Mouse (Mus musculus): Measurements from ENCODE around the gene Foxo6. TPM values are rescaled to one million over a fixed set of nuclear protein-coding genes. Genes with fewer than 3 reads are reported as not detected.

Gene Foxo6
- polyA plus RNA-seq, 1 experiment from 2014 or later: 0.13 TPM

GRCm38 (mm10) chr4:120281011-120281410, 6.1 kb downstream of the Foxo6 start:
- no peak overlapping the region for H3K27ac ChIP-seq (ENCODE audit: low read length)
- no peaks in the 10 kb centered on the region for H3K9me3 ChIP-seq (ENCODE audit: low read length)
- no peak overlapping the region for H3K9ac ChIP-seq (replicated peaks; ENCODE audit: low read depth)
- 55% methylated on average over 2 of the region's 3 CpGs for WGBS
- no peak for DNase-seq (ENCODE audit: low spot score)
- no peak overlapping the region for H3K4me3 ChIP-seq (ENCODE audit: low read depth, low read length)
- H3K4me1 ChIP-seq (ENCODE audit: insufficient read depth, low read depth, low read length): 0 out of 2 replicates have a peak, but pooled peaks cover 5% of the 10 kb centered on the region
- H3K27me3 ChIP-seq (replicated peaks; ENCODE audit: insufficient read depth, low read length): peaks cover 4% of the 10 kb centered on the region; the same call in 1 of the 2 replicates
- no peak for TF ChIP-seq EP300 (IDR thresholded peaks at IDR 0.05)
- TF ChIP-seq CTCF (IDR thresholded peaks at IDR 0.05): no peak
- no peak for ATAC-seq
- H3K36me3 ChIP-seq (ENCODE audit: insufficient read depth, low read length): no peaks in the 10 kb centered on the region
- no peak overlapping the region for H3K4me2 ChIP-seq (replicated peaks; ENCODE audit: low read depth, low read length)

GRCm38 (mm10) chr4:120280432-120280831, 6.7 kb downstream of the Foxo6 start:
- Histone ChIP-seq H3K4me2 (replicated peaks; ENCODE audit: low read depth, low read length) (no peak overlapping the region), H3K9me3 (ENCODE audit: low read length) (no peaks in the 10 kb centered on the region), H3K36me3 (ENCODE audit: insufficient read depth, low read length) (no peaks in the 10 kb centered on the region), H3K27me3 (replicated peaks; ENCODE audit: insufficient read depth, low read length) (no peaks in the 10 kb centered on the region; the same call in 1 of the 2 replicates), H3K9ac (replicated peaks; ENCODE audit: low read depth) (no peak overlapping the region), H3K4me3 (ENCODE audit: low read depth, low read length) (no peak overlapping the region), H3K4me1 (ENCODE audit: insufficient read depth, low read depth, low read length) (0 out of 2 replicates have a peak, but pooled peaks cover 5% of the 10 kb centered on the region), H3K27ac (ENCODE audit: low read length) (no peak overlapping the region)
- DNase-seq (ENCODE audit: low spot score) (no peak), ATAC-seq (no peak)
- no peak for TF ChIP-seq EP300 (IDR thresholded peaks at IDR 0.05)
- TF ChIP-seq CTCF (IDR thresholded peaks at IDR 0.05): no peak
- 78% methylated on average over 12 of the region's 12 CpGs for whole genome bisulfite sequencing

GRCm38 (mm10) chr4:120277255-120277928, 9.8 kb downstream of the Foxo6 start:
- DNase-seq (ENCODE audit: low spot score) (peak; percentile 47), ATAC-seq (peak; percentile 58)
- 17% methylated on average over 4 of the region's 4 CpGs for WGBS
- Histone ChIP-seq H3K9ac (replicated peaks; ENCODE audit: low read depth) (no peak overlapping the region), H3K36me3 (ENCODE audit: insufficient read depth, low read length) (no peaks in the 10 kb centered on the region), H3K4me2 (replicated peaks; ENCODE audit: low read depth, low read length) (no peak overlapping the region), H3K27me3 (replicated peaks; ENCODE audit: insufficient read depth, low read length) (0 out of 2 replicates have a peak, but pooled peaks cover 5% of the 10 kb centered on the region), H3K4me1 (ENCODE audit: insufficient read depth, low read depth, low read length) (no peaks in the 10 kb centered on the region), H3K4me3 (ENCODE audit: low read depth, low read length) (no peak overlapping the region), H3K27ac (ENCODE audit: low read length) (no peak overlapping the region), H3K9me3 (ENCODE audit: low read length) (no peaks in the 10 kb centered on the region)
- TF ChIP-seq CTCF (IDR thresholded peaks at IDR 0.05) (no peak), EP300 (IDR thresholded peaks at IDR 0.05) (no peak)

GRCm38 (mm10) chr4:120275487-120275886, 11.7 kb downstream of the Foxo6 start:
- 70% methylated on average over 9 of the region's 9 CpGs for WGBS
- H3K9me3 ChIP-seq (ENCODE audit: low read length): no peaks in the 10 kb centered on the region

GRCm38 (mm10) chr4:120273594-120273993, 13.6 kb downstream of the Foxo6 start:
- 33% methylated on average over 7 of the region's 7 CpGs for WGBS
- Histone ChIP-seq H3K27me3 (replicated peaks; ENCODE audit: insufficient read depth, low read length) (peaks cover 28% of the 10 kb centered on the region), H3K9me3 (ENCODE audit: low read length) (no peaks in the 10 kb centered on the region), H3K9ac (replicated peaks; ENCODE audit: low read depth) (no peak overlapping the region), H3K4me3 (ENCODE audit: low read depth, low read length) (no peak overlapping the region), H3K4me2 (replicated peaks; ENCODE audit: low read depth, low read length) (no peak overlapping the region), H3K27ac (ENCODE audit: low read length) (no peak overlapping the region), H3K4me1 (ENCODE audit: insufficient read depth, low read depth, low read length) (0 out of 2 replicates have a peak, but pooled peaks cover 3% of the 10 kb centered on the region), H3K36me3 (ENCODE audit: insufficient read depth, low read length) (no peaks in the 10 kb centered on the region)
- ATAC-seq: no peak
- DNase-seq (ENCODE audit: low spot score): no peak
- TF ChIP-seq CTCF (IDR thresholded peaks at IDR 0.05): no peak
- no peak for TF ChIP-seq EP300 (IDR thresholded peaks at IDR 0.05)

More at GRCm38 (mm10) chr4:120275487-120275886, 11.7 kb downstream of the Foxo6 start:
- Histone ChIP-seq H3K4me3 (ENCODE audit: low read depth, low read length) (no peak overlapping the region), H3K27ac (ENCODE audit: low read length) (no peak overlapping the region), H3K9ac (replicated peaks; ENCODE audit: low read depth) (no peak overlapping the region), H3K4me1 (ENCODE audit: insufficient read depth, low read depth, low read length) (no peaks in the 10 kb centered on the region), H3K36me3 (ENCODE audit: insufficient read depth, low read length) (no peaks in the 10 kb centered on the region), H3K27me3 (replicated peaks; ENCODE audit: insufficient read depth, low read length) (0 out of 2 replicates have a peak, but pooled peaks cover 11% of the 10 kb centered on the region), H3K4me2 (replicated peaks; ENCODE audit: low read depth, low read length) (no peak overlapping the region)
- TF ChIP-seq CTCF (IDR thresholded peaks at IDR 0.05) (no peak), EP300 (IDR thresholded peaks at IDR 0.05) (no peak)
- DNase-seq (ENCODE audit: low spot score) (no peak), ATAC-seq (no peak)

- TF ChIP-seq EP300 (IDR thresholded peaks at IDR 0.05) (no peak), CTCF (IDR thresholded peaks at IDR 0.05) (no peak)
- no peak overlapping the region for H3K4me2 ChIP-seq (replicated peaks; ENCODE audit: low read depth, low read length)
- DNase-seq (ENCODE audit: low spot score): no peak
- peaks cover 42% of the 10 kb centered on the region for H3K27me3 ChIP-seq (replicated peaks; ENCODE audit: insufficient read depth, low read length)
- no peak overlapping the region for H3K27ac ChIP-seq (ENCODE audit: low read length)
- no peaks in the 10 kb centered on the region for H3K36me3 ChIP-seq (ENCODE audit: insufficient read depth, low read length)
- peak; percentile 13; the same call in 1 of the 2 replicates for ATAC-seq
- no peak overlapping the region for H3K4me3 ChIP-seq (ENCODE audit: low read depth, low read length)
- no peak overlapping the region for H3K9ac ChIP-seq (replicated peaks; ENCODE audit: low read depth)
- no peaks in the 10 kb centered on the region for H3K9me3 ChIP-seq (ENCODE audit: low read length)
- 66% methylated on average over 6 of the region's 6 CpGs for WGBS
- H3K4me1 ChIP-seq (ENCODE audit: insufficient read depth, low read depth, low read length): peaks cover 4% of the 10 kb centered on the region; the same call in 1 of the 2 replicates
Observed at GRCm38 (mm10) chr4:120271886-120272580, 15.1 kb downstream of the Foxo6 start.
